Mouse (Mus musculus): ENCODE measurements at regions not wholly inside any gene's neighbourhood (a gene's known extent, or its start where the extent isn't known, plus 50 kb on each side); places are given as distances from the start of the nearest gene placed in this dataset.

- Histone ChIP-seq H3K4me1 (ENCODE audit: control insufficient read depth, insufficient read depth, low read length) (no peaks in the 10 kb centered on the region), H3K9me3 (replicated peaks; ENCODE audit: control insufficient read depth, insufficient read depth, low read length, poor library complexity, severe bottlenecking) (0 out of 2 replicates have a peak, but pooled peaks cover 7% of the 10 kb centered on the region), H3K4me3 (ENCODE audit: low read depth, low read length) (no peak overlapping the region)
Observed at GRCm38 (mm10) chr8:74712617-74713016, 160.4 kb upstream of the Isx start.

GRCm38 (mm10) chr8:74716030-74716429 is 156.9 kb upstream of the Isx start:
- no peak overlapping the region for H3K27ac ChIP-seq (ENCODE audit: insufficient read depth, low read length)
- no peak overlapping the region for H3K9ac ChIP-seq (ENCODE audit: low read depth, poor library complexity, severe bottlenecking)
- H3K9me3 ChIP-seq (replicated peaks; ENCODE audit: control insufficient read depth, insufficient read depth, low read length, poor library complexity, severe bottlenecking), result 0 out of 2 replicates have a peak, but pooled peaks cover 7% of the 10 kb centered on the region
- no peaks in the 10 kb centered on the region for H3K4me1 ChIP-seq (ENCODE audit: control insufficient read depth, insufficient read depth, low read length)
- H3K27me3 ChIP-seq (ENCODE audit: control insufficient read depth, insufficient read depth, low read length, poor library complexity, severe bottlenecking), result no peaks in the 10 kb centered on the region
- TF ChIP-seq EP300 (IDR thresholded peaks at IDR 0.05; ENCODE audit: insufficient read depth, low read depth, low read length) (no peak), CTCF (IDR thresholded peaks at IDR 0.05; ENCODE audit: low read depth, low read length) (no peak), POLR2A (IDR thresholded peaks at IDR 0.05; ENCODE audit: insufficient read depth, low read length) (no peak)
- no peaks in the 10 kb centered on the region for H3K36me3 ChIP-seq (ENCODE audit: control insufficient read depth, insufficient read depth, low read length, poor library complexity, severe bottlenecking)
- no peak overlapping the region for H3K4me3 ChIP-seq (ENCODE audit: low read depth, low read length)

More at GRCm38 (mm10) chr8:74712617-74713016, 160.4 kb upstream of the Isx start:
- Histone ChIP-seq H3K27ac (ENCODE audit: insufficient read depth, low read length) (no peak overlapping the region), H3K36me3 (ENCODE audit: control insufficient read depth, insufficient read depth, low read length, poor library complexity, severe bottlenecking) (no peaks in the 10 kb centered on the region), H3K27me3 (ENCODE audit: control insufficient read depth, insufficient read depth, low read length, poor library complexity, severe bottlenecking) (no peaks in the 10 kb centered on the region), H3K9ac (ENCODE audit: low read depth, poor library complexity, severe bottlenecking) (no peak overlapping the region)
- TF ChIP-seq CTCF (IDR thresholded peaks at IDR 0.05; ENCODE audit: low read depth, low read length) (no peak), EP300 (IDR thresholded peaks at IDR 0.05; ENCODE audit: insufficient read depth, low read depth, low read length) (no peak), POLR2A (IDR thresholded peaks at IDR 0.05; ENCODE audit: insufficient read depth, low read length) (no peak)

- Histone ChIP-seq H3K4me1 (ENCODE audit: control insufficient read depth, insufficient read depth, low read length) (no peaks in the 10 kb centered on the region), H3K27me3 (ENCODE audit: control insufficient read depth, insufficient read depth, low read length, poor library complexity, severe bottlenecking) (peaks cover 1% of the 10 kb centered on the region), H3K9me3 (replicated peaks; ENCODE audit: control insufficient read depth, insufficient read depth, low read length, poor library complexity, severe bottlenecking) (no peaks in the 10 kb centered on the region; the same call in 1 of the 2 replicates), H3K36me3 (ENCODE audit: control insufficient read depth, insufficient read depth, low read length, poor library complexity, severe bottlenecking) (no peaks in the 10 kb centered on the region), H3K4me3 (ENCODE audit: low read depth, low read length) (no peak overlapping the region), H3K9ac (ENCODE audit: low read depth, poor library complexity, severe bottlenecking) (no peak overlapping the region), H3K27ac (ENCODE audit: insufficient read depth, low read length) (no peak overlapping the region)
- no peak for TF ChIP-seq EP300 (IDR thresholded peaks at IDR 0.05; ENCODE audit: insufficient read depth, low read depth, low read length)
- TF ChIP-seq CTCF (IDR thresholded peaks at IDR 0.05; ENCODE audit: low read depth, low read length), result no peak
- TF ChIP-seq POLR2A (IDR thresholded peaks at IDR 0.05; ENCODE audit: insufficient read depth, low read length), result no peak
Observed at GRCm38 (mm10) chr8:74764728-74765127, 108.2 kb upstream of the Isx start.

DNA sequence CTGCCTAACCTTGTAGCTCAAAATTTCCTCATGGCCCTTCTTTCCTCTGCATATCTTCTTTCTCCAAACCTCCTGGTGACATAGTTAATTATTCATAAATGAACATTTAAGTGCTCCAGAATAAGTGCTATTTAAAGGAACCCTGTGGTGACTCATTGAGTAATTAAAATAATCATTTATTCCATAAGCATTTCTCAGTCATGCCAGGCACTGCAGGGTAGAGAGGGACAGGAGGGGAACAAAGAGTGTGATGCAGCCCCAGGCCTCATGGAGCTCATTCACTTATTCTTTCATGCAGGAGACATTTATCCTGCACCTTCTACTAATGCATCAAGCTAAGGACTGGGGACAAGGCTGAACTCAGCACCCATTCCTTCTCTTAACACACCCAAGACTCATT is 97.4 kb upstream of the Isx start:
- H3K36me3 ChIP-seq (ENCODE audit: control insufficient read depth, insufficient read depth, low read length, poor library complexity, severe bottlenecking), result no peaks in the 10 kb centered on the region
- H3K9ac ChIP-seq (ENCODE audit: low read depth, poor library complexity, severe bottlenecking), result no peak overlapping the region

GRCm38 (mm10) chr8:74781087-74781486 is 91.9 kb upstream of the Isx start:
- Histone ChIP-seq H3K36me3 (ENCODE audit: control insufficient read depth, insufficient read depth, low read length, poor library complexity, severe bottlenecking) (no peaks in the 10 kb centered on the region), H3K4me3 (ENCODE audit: low read depth, low read length) (no peak overlapping the region), H3K27me3 (ENCODE audit: control insufficient read depth, insufficient read depth, low read length, poor library complexity, severe bottlenecking) (no peaks in the 10 kb centered on the region), H3K27ac (ENCODE audit: insufficient read depth, low read length) (no peak overlapping the region), H3K4me1 (ENCODE audit: control insufficient read depth, insufficient read depth, low read length) (no peaks in the 10 kb centered on the region), H3K9me3 (replicated peaks; ENCODE audit: control insufficient read depth, insufficient read depth, low read length, poor library complexity, severe bottlenecking) (peaks cover 32% of the 10 kb centered on the region), H3K9ac (ENCODE audit: low read depth, poor library complexity, severe bottlenecking) (no peak overlapping the region)
- TF ChIP-seq POLR2A (IDR thresholded peaks at IDR 0.05; ENCODE audit: insufficient read depth, low read length) (no peak), EP300 (IDR thresholded peaks at IDR 0.05; ENCODE audit: insufficient read depth, low read depth, low read length) (no peak), CTCF (IDR thresholded peaks at IDR 0.05; ENCODE audit: low read depth, low read length) (no peak)

More for the DNA sequence above, 97.4 kb upstream of the Isx start:
- Histone ChIP-seq H3K27me3 (ENCODE audit: control insufficient read depth, insufficient read depth, low read length, poor library complexity, severe bottlenecking) (no peaks in the 10 kb centered on the region), H3K4me1 (ENCODE audit: control insufficient read depth, insufficient read depth, low read length) (no peaks in the 10 kb centered on the region), H3K4me3 (ENCODE audit: low read depth, low read length) (no peak overlapping the region), H3K27ac (ENCODE audit: insufficient read depth, low read length) (no peak overlapping the region), H3K9me3 (replicated peaks; ENCODE audit: control insufficient read depth, insufficient read depth, low read length, poor library complexity, severe bottlenecking) (0 out of 2 replicates have a peak, but pooled peaks cover 7% of the 10 kb centered on the region)
- no peak for TF ChIP-seq POLR2A (IDR thresholded peaks at IDR 0.05; ENCODE audit: insufficient read depth, low read length)

GRCm38 (mm10) chr8:74808685-74809084 is 64.3 kb upstream of the Isx start:
- H3K4me3 ChIP-seq (ENCODE audit: low read depth, low read length), result no peak overlapping the region
- TF ChIP-seq CTCF (IDR thresholded peaks at IDR 0.05; ENCODE audit: low read depth, low read length) (no peak), EP300 (IDR thresholded peaks at IDR 0.05; ENCODE audit: insufficient read depth, low read depth, low read length) (peak; percentile 64; the same call in 1 of the 2 replicates), POLR2A (IDR thresholded peaks at IDR 0.05; ENCODE audit: insufficient read depth, low read length) (no peak)
- H3K4me1 ChIP-seq (ENCODE audit: control insufficient read depth, insufficient read depth, low read length), result peaks cover 5% of the 10 kb centered on the region
- H3K9ac ChIP-seq (ENCODE audit: low read depth, poor library complexity, severe bottlenecking), result no peak overlapping the region
- H3K27ac ChIP-seq (ENCODE audit: insufficient read depth, low read length), result no peak overlapping the region
- no peaks in the 10 kb centered on the region for H3K9me3 ChIP-seq (replicated peaks; ENCODE audit: control insufficient read depth, insufficient read depth, low read length, poor library complexity, severe bottlenecking)
- no peaks in the 10 kb centered on the region for H3K36me3 ChIP-seq (ENCODE audit: control insufficient read depth, insufficient read depth, low read length, poor library complexity, severe bottlenecking)
- no peaks in the 10 kb centered on the region for H3K27me3 ChIP-seq (ENCODE audit: control insufficient read depth, insufficient read depth, low read length, poor library complexity, severe bottlenecking)
